Mouse (Mus musculus): Measurements from ENCODE around the gene Elp4.
A peak's percentile ranks its signal among the peaks of the same experiment; 100 is the strongest.

Elp4 gene

DNA sequence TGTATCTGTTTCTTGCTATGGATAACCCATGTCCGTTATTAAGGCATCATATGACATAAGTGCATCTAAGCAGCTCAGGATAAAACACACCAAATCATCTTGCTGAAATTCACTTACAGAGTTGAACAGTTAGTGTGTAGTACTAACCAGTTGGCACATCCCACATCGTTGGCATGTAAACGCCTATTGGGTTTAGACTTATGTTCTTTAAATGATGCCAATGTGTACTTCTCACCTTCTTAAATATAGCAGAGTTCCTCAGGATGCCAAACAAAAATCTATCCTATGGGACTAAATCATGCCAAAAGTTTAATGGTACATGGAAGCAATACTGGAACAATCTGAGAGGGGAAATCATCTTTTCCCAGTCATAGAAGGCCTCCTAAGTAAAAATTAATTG lies 173.7 kb downstream of the Elp4 start:
- peak; percentile 65 for DNase-seq (ENCODE audit: low read depth, low spot score)

DNA sequence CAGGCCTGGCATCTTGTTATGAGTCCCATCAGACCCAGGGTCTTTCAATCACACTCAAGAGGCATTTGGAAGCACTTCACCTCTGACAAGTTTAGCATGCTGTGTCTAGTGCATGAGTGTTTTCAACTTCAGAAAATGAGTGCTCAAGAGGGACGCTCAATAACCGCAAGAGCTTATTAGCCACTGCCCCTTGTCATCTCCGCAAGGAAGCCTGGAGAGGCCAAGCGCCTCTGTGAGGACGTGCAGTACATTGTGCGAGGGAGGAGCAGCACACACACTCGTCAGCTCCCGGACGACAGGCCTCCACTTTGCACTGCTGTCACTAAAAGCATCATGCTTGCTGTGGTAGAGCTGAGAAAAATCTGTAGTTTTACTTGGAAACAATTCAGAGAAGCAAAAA lies 177.7 kb downstream of the Elp4 start:
- no peak for DNase-seq (ENCODE audit: low read depth, low spot score)

DNA sequence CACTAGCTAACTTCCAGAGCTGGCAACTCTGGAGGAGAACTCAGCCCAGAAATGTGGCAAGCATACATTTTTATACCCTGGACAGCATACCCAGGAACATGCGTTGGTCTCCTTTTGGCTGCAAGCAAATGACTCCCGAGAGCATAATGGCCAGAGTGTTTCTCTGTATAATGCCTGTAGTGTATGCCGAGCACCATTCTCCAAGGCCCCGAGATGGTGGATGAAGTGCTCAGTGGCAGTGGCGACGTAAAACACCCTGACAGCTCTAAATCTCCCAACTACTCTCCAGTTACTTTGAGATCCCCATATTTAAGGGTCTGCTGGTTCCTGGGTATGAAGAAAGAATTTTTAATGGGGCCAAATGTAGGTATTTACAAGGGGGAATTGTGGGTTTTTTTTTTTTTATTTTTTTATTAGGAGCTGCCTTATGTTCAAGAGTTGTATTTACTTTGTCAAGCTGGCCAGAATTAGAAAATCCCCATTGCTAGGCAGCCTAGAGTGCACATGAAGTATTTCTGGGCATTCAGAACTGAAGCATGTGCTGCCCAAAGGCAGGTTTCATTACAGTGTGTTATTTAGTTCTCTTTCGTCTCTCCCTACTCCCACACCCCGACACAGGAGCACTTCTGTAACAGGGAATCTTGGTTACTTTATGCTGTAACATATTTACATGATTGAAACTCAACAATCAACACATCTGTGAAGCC lies 188.8 kb downstream of the Elp4 start:
- no peak for DNase-seq (ENCODE audit: low read depth, low spot score)

DNA sequence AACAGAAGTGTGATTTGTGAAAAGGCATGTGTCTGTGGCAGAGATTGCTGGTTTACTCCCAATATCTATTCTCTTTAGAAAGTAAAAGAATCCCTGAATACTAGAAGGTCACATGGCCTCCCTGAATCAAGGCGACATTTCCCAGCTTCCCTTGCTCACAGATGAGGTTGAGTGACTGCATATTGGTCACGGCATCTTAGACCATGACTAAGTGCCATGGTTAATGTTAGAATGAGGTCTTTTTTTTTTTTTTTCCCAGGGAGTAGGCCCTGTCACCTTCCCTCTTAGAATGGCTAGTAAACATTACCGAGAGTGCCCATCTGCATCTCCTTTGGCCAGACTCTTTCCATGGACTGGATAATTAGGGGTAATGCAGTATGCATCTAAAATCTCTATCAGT lies 193.9 kb downstream of the Elp4 start:
- DNase-seq (ENCODE audit: low read depth, low spot score) = no peak

GRCm38 (mm10) chr2:105709126-105709525 lies 195.2 kb downstream of the Elp4 start:
- DNase-seq (ENCODE audit: low read depth, low spot score) = peak; percentile 57

GRCm38 (mm10) chr2:105705320-105705719 lies 199.0 kb downstream of the Elp4 start:
- no peak for DNase-seq (ENCODE audit: low read depth, low spot score)

DNA sequence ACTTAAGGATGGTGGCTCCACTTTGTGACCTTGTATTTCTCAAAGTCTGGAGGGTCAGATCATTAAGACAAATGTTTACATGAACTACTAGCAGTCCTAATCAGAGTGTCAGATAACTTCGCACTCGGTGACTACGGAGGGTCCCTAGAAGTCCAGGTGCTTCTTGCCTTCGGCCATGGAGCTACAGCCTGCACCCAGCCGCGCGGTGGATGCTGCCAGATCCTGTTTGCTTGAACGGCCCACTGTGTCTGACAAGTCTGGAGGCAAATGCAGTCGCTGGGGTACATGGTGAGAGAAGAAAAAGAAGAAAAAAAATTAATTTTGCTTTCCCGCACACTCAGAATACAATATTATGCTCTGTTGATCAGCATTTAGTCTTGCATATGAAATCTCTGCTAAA lies 201.8 kb downstream of the Elp4 start:
- DNase-seq (ENCODE audit: low read depth, low spot score) = no peak

DNA sequence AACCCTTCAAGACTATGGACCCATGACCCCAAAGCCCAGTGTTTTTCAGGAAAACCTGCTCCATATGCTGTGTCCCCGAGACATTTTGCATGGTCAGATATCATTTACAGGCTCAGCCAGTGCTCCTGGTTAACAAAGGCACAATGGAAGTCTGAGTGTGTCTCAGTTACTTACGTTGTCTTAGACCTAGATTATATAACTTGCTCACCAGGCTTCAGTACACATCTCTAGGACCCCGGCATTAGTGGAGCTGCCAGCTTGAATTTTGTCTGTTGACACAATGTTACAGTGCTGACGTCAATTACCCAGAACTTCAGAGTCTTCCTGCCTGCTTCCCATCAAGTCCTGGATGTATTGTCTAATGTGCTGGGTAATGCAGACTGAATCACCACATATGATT lies 202.6 kb downstream of the Elp4 start:
- no peak for DNase-seq (ENCODE audit: low read depth, low spot score)

DNA sequence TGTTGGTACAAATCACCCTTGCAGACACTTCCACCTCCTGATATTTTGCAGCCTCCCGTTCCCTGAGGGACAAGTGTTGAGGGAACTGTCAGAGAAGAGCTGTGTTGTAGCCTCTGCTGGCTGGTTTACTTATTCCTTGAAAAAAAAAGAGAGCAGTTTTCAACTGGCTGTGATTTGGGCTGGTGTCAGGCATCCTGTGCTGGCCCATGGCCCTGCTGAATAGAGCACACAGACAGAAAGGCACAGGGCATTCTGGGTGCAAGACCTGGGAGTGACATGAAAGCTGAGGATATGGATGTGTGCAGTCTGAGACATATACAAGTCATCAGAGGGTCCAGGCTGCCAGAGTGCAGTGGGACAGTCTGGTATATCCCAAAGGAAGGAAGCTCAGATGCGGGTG lies 205.7 kb downstream of the Elp4 start:
- no peak for DNase-seq (ENCODE audit: low read depth, low spot score)

GRCm38 (mm10) chr2:105697741-105698140 lies 206.6 kb downstream of the Elp4 start:
- DNase-seq (ENCODE audit: low read depth, low spot score) = no peak

DNA sequence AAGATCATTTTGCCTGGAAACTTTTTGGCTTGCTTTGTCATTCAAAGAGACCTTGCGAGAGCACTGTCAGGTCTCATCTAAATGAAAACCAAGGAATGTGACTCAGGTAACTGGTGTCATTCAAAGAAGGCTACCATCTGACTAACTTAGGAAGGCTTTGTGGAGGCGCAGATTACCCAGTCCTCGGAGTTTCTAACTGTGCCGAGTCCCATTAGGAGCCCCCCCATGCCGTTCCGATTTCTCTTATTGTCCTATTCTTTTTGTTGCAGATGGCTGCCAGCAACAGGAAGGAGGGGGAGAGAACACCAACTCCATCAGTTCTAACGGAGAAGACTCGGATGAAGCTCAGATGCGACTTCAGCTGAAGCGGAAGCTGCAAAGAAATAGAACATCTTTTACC lies 213.1 kb downstream of the Elp4 start:
- no peak for DNase-seq (ENCODE audit: low read depth, low spot score)

GRCm38 (mm10) chr2:105689771-105690639 lies 214.4 kb downstream of the Elp4 start:
- no peak for DNase-seq (ENCODE audit: low read depth, low spot score)

- DNase-seq (ENCODE audit: low read depth, low spot score) = no peak
These were observed 215.0 kb downstream of the Elp4 start for GRCm38 (mm10) chr2:105689304-105689770.

DNA sequence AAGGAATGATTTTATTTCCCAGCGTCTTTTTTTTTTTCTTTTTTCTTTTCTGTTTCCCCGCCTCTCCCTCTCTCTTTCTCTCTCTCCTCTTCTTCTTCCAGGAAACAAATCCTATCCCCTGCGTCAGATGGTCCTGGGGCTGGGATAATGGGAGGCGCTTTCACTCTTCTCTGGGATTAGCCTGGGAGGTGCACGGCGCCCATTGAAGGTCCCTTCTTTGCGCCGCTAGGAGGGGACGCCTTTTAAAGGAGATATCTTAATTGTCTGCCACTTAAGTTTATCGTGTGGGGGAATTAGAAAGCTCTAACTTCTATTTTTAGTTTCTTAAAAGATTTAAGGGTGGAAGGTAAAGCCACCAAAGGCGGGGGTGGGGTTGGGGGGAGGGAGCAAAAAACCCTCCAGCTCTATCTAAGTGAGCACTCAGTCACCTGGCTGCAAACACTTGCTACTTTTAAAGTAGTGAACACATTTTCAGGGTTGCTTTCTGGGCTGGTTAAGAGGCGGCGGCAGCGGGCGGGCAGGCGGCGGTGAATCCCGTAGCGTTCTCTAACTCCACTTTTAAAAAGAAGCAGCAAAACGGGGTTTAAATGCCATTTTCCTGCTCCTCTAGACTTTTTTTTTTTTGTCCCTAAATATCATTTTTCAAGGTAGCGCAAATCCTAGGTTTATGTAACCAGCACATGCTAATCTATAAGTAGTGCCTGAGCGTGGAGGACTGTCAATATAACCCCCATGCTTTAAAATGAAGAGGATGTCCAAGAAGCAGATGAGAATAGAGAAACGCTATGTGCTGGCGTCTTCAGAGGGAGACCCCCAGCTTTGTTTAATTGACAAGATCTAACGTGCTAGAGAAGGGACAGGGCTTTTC lies 215.7 kb downstream of the Elp4 start:
- peak; percentile 84 for DNase-seq (ENCODE audit: low read depth, low spot score)

GRCm38 (mm10) chr2:105688011-105688410 lies 216.4 kb downstream of the Elp4 start:
- DNase-seq (ENCODE audit: low read depth, low spot score) = no peak

- peak; percentile 93 for DNase-seq (ENCODE audit: low read depth, low spot score)
These were observed 216.9 kb downstream of the Elp4 start for GRCm38 (mm10) chr2:105687317-105687991.

DNA sequence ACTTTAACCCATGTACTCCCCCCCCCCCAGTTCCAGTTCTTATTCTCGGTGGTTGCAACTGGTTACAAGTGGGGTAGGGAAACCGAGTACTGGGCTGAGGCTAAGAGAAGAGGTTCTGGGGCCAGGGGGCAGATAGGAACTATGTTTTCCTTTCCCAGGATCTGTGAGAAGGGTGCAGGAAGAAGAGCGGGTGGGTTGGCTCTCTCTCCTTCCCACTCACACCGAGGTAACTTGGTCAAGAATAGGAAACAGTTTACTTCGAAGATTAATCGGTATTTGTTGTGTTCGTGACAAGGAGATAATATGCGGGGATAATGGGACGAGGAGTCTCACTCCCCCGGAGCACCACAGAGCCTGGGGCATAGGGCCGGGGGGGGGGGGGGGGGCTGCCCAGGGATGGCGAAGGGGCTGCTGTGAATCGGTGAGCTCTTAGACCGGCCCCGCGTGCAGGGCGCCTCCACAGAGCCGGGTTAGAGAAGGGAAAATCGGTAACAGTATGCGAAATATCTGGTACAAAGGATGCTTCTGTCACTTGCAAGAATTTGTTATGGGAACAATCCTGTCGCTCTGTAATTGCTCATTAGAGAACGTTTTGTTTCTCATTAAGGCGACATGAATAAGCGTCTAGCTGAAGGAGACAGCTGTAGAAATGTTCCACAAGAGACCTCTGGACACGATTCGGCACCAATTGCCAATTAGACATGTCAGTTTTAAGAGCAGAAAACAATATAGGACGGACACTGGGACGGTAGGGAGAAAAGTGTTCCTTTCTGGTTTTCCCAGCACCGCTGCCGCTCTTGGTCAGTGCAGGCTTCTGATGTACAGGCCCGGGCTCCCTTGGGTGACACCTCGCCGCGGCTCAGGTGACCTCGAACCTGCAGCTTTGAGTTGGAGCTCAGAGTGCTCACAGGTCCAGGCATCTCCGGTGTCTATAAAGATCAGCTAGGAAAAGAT lies 217.7 kb downstream of the Elp4 start:
- DNase-seq (ENCODE audit: low read depth, low spot score) = no peak

- DNase-seq (ENCODE audit: low read depth, low spot score) = peak; percentile 62
These were observed 218.7 kb downstream of the Elp4 start for GRCm38 (mm10) chr2:105685651-105686050.

DNA sequence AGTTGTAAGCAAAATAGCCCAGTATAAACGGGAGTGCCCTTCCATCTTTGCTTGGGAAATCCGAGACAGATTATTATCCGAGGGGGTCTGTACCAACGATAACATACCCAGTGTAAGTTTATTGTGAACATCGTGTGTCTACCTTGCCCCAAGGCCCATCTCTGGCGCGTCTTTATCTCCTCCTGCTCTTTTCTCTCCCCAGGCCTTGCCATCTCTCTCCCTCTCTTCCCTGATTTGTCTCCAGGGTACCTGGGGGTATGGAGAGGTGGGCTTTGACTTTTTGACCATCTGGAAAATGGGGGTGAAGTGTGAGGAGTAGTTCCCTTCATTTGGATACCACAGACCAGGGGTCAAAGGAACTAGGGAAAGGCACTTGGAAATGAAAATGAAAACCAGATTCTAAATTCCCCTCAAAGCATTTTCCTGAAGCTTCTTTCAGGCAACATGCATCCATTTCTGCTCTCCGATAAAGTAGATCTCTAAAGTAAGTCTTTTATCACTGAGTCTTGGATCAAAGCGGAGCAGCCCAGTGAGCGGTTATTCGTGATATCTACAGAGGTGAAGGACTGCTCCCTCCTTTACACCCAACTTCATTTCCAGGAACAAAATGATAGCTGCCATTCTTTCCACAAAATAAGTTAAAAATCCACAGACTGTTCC lies 219.2 kb downstream of the Elp4 start:
- DNase-seq (ENCODE audit: low read depth, low spot score) = no peak

All from brain, adult 2 months (tissue).